Mouse (Mus musculus) thymus, postnatal 10 days (tissue): Measurements from ENCODE around the gene Trpv4.

Source experiments
- DNase-seq, 2 experiments: peaks; one replicate each; pipeline ENCODE4 v3.0.0; 2021; ENCODE audit warnings: low spot score in 2 of 2

Trpv4 gene

GRCm38 (mm10) chr5:114590043-114590913, 67.9 kb downstream of the Trpv4 start:
- DNase-seq: no peak

- DNase-seq: no peak
Measured at GRCm38 (mm10) chr5:114589454-114589853, 68.8 kb downstream of the Trpv4 start.

GRCm38 (mm10) chr5:114589026-114589425, 69.2 kb downstream of the Trpv4 start:
- DNase-seq: no peak

GRCm38 (mm10) chr5:114588416-114588815, 69.8 kb downstream of the Trpv4 start:
- no peak for DNase-seq

- DNase-seq: peak; percentile 71 to 86
Measured at GRCm38 (mm10) chr5:114587908-114588307, 70.3 kb downstream of the Trpv4 start.

GRCm38 (mm10) chr5:114585682-114586081, 72.5 kb downstream of the Trpv4 start:
- no peak for DNase-seq

GRCm38 (mm10) chr5:114584293-114585104, 73.7 kb downstream of the Trpv4 start:
- no peak for DNase-seq

- DNase-seq: no peak
Measured at GRCm38 (mm10) chr5:114583490-114584175, 74.6 kb downstream of the Trpv4 start.

- DNase-seq: no peak
Measured at GRCm38 (mm10) chr5:114583046-114583445, 75.2 kb downstream of the Trpv4 start.

GRCm38 (mm10) chr5:114581486-114581885, 76.7 kb downstream of the Trpv4 start:
- no peak for DNase-seq

- no peak for DNase-seq
Measured at GRCm38 (mm10) chr5:114579714-114580357, 78.4 kb downstream of the Trpv4 start.

- no peak for DNase-seq
Measured at GRCm38 (mm10) chr5:114578361-114578760, 79.9 kb downstream of the Trpv4 start.

GRCm38 (mm10) chr5:114575986-114576605, 82.1 kb downstream of the Trpv4 start:
- DNase-seq: no peak

- DNase-seq: no peak
Measured at GRCm38 (mm10) chr5:114575530-114575929, 82.7 kb downstream of the Trpv4 start.

- DNase-seq: no peak
Measured at GRCm38 (mm10) chr5:114575010-114575409, 83.2 kb downstream of the Trpv4 start.

GRCm38 (mm10) chr5:114573920-114574628, 84.1 kb downstream of the Trpv4 start:
- no peak for DNase-seq

- DNase-seq: no peak
Measured at GRCm38 (mm10) chr5:114572997-114573396, 85.2 kb downstream of the Trpv4 start.
